Mouse (Mus musculus) heart, embryonic 13.5 days (tissue): Measurements from ENCODE around the gene Ssh3. TPM values are rescaled to one million over a fixed set of nuclear protein-coding genes. Genes with fewer than 3 reads are reported as not detected.

Source experiments
- ATAC-seq: fragments of 200-750 bp; cut with Nextera tagmentation; 2 replicates; pipeline ENCODE4 v1.8.0; 2017; ENCODE audit warnings: moderate TSS enrichment; ENCODE audit not compliant: insufficient number of reproducible peaks, low FRiP score, low TSS enrichment; ENCODE audit errors: extremely low read depth
- H3K27ac ChIP-seq: fragments of 300-500 bp; sonication (generic); replicated peaks from 2 replicates; pipeline ENCODE4 v1.5.1; 2015; ENCODE audit warnings: moderate library complexity, mild to moderate bottlenecking, inconsistent platforms
- H3K27me3 ChIP-seq: fragments of 300-500 bp; sonication (generic); replicated peaks from 2 replicates; pipeline ENCODE4 v1.6.1; 2015; ENCODE audit warnings: mild to moderate bottlenecking, inconsistent platforms
- H3K36me3 ChIP-seq: fragments of 300-500 bp; sonication (generic); 2 replicates; pipeline ENCODE4 v1.6.1; 2015; ENCODE audit warnings: mild to moderate bottlenecking, inconsistent platforms
- H3K4me1 ChIP-seq: fragments of 300-500 bp; sonication (generic); 2 replicates; pipeline ENCODE4 v1.6.1; 2015; ENCODE audit warnings: inconsistent platforms
- H3K4me2 ChIP-seq: fragments of 300-500 bp; sonication (generic); 2 replicates; pipeline ENCODE4 v1.6.1; 2015; ENCODE audit warnings: inconsistent platforms, mild to moderate bottlenecking, moderate library complexity
- H3K4me3 ChIP-seq: fragments of 300-500 bp; sonication (generic); 2 replicates; pipeline ENCODE4 v1.5.1; 2015; ENCODE audit warnings: moderate library complexity, mild to moderate bottlenecking, inconsistent platforms
- H3K9ac ChIP-seq: fragments of 300-500 bp; sonication (generic); 2 replicates; pipeline ENCODE4 v1.6.1; 2015; ENCODE audit warnings: inconsistent platforms, mild to moderate bottlenecking, moderate library complexity
- H3K9me3 ChIP-seq: fragments of 300-500 bp; sonication (generic); 2 replicates; pipeline ENCODE4 v1.6.1; 2016; ENCODE audit warnings: inconsistent platforms
- WGBS: fragments of 180-500 bp; shearing (Covaris S2); methylation state at CpG from one replicate; pipeline ENCODE4 v1.1.7; 2015; ENCODE audit warnings: mixed read lengths; 5-methylcytosine and 5-hydroxymethylcytosine counted together
- microRNA-seq: library from miRNA; unstranded; fragments of <30 nt; microRNA quantifications from one replicate; pipeline ENCODE4, GENCODE M21; 2016
- polyA plus RNA-seq: library from polyadenylated mRNA; unstranded; fragments of >200 nt; fragmentation: Nextera tagmentation; extraction: Ambion mirVana; gene quantifications from 2 replicates; pipeline ENCODE4 v1.2.1, GENCODE M21; 2015

Gene Ssh3
- polyA plus RNA-seq, 1 experiment from 2014 or later: 5.0 TPM

- Histone ChIP-seq H3K27ac (peak within 1 kb of the TSS; percentile 73), H3K27me3 (peaks cover 89% of the 10 kb centered on the region), H3K36me3 (no peaks in the 10 kb centered on the region), H3K4me3 (peak within 1 kb of the TSS; percentile 74), H3K9me3 (no peaks in the 10 kb centered on the region), H3K9ac (peak within 1 kb of the TSS; percentile 89), H3K4me1 (peaks cover 58% of the 10 kb centered on the region), H3K4me2 (peak within 1 kb of the TSS; percentile 99)
- ATAC-seq: 0 out of 2 replicates have a peak, but pooled peaks have one; percentile 20
- WGBS: 0% methylated on average over 49 of the region's 49 CpGs
Measured at GRCm38 (mm10) chr19:4214071-4214770, 54.8 kb downstream of the Ssh3 start, which contains the start of the genes Clcf1 and AC109138.7. Gene Clcf1 (plus strand): TSS chr19:4214238. Gene AC109138.7 (plus strand): TSS chr19:4214357.

GRCm38 (mm10) chr19:4213524-4213974 is 55.4 kb downstream of the Ssh3 start:
- Histone ChIP-seq H3K36me3 (no peaks in the 10 kb centered on the region), H3K4me3 (peak overlapping the region; percentile 74), H3K4me2 (peak overlapping the region; percentile 99), H3K4me1 (peaks cover 55% of the 10 kb centered on the region), H3K27me3 (peaks cover 86% of the 10 kb centered on the region), H3K27ac (peak overlapping the region; percentile 12; the same call in 1 of the 2 replicates), H3K9me3 (no peaks in the 10 kb centered on the region), H3K9ac (peak overlapping the region; percentile 89)
- no peak for ATAC-seq
- WGBS: 7% methylated on average over 9 of the region's 9 CpGs

GRCm38 (mm10) chr19:4211891-4212588 is 56.9 kb downstream of the Ssh3 start:
- H3K4me2 ChIP-seq: no peak overlapping the region

More at GRCm38 (mm10) chr19:4211891-4212588, 56.9 kb downstream of the Ssh3 start:
- no peak for ATAC-seq
- H3K9me3 ChIP-seq: no peaks in the 10 kb centered on the region
- no peak overlapping the region for H3K4me3 ChIP-seq
- no peak overlapping the region for H3K27ac ChIP-seq
- H3K36me3 ChIP-seq: no peaks in the 10 kb centered on the region
- no peak overlapping the region for H3K9ac ChIP-seq
- peaks cover 48% of the 10 kb centered on the region for H3K4me1 ChIP-seq
- 28% methylated on average over 4 of the region's 4 CpGs for WGBS
- H3K27me3 ChIP-seq: peaks cover 71% of the 10 kb centered on the region

Small RNA genes lying within 50 kb of the gene (microRNA-seq; reads per million reads assigned to microRNA genes)
- gene Gm26115 (not detected), gene Mir6985 (not detected)

Other genes starting within 250 kb of the Ssh3 start
- 380 and 421 TPM in 2 replicates for gene Gstp1, start 231.2 kb downstream of the Ssh3 start, polyA plus RNA-seq
- 5.1 and 5.9 TPM in 2 replicates for gene Gstp2, start 223.2 kb downstream of the Ssh3 start, polyA plus RNA-seq
- gene Gstp3, start 209.6 kb downstream of the Ssh3 start, polyA plus RNA-seq: 0.29 and 0.61 TPM in 2 replicates
- gene Cabp2, start 187.6 kb downstream of the Ssh3 start, polyA plus RNA-seq: not detected in 2 replicates
- 64.5 and 64.9 TPM in 2 replicates for gene Cdk2ap2, start 172.0 kb downstream of the Ssh3 start, polyA plus RNA-seq
- gene Pitpnm1, start 169.2 kb downstream of the Ssh3 start, polyA plus RNA-seq: 18.2 and 21.8 TPM in 2 replicates
- 84.3 and 96.3 TPM in 2 replicates for gene Aip, start 143.3 kb downstream of the Ssh3 start, polyA plus RNA-seq
- not detected in 2 replicates for gene Gpr152, start 129.4 kb downstream of the Ssh3 start, polyA plus RNA-seq
- not detected in 2 replicates for gene Cabp4, start 125.1 kb downstream of the Ssh3 start, polyA plus RNA-seq
- 107 and 122 TPM in 2 replicates for gene Coro1b, start 120.6 kb downstream of the Ssh3 start, polyA plus RNA-seq
- gene Ptprcap, start 115.6 kb downstream of the Ssh3 start, polyA plus RNA-seq: 1.2 and 1.4 TPM in 2 replicates
- 46.0 and 47.1 TPM in 2 replicates for gene Rps6kb2, start 105.8 kb downstream of the Ssh3 start, polyA plus RNA-seq
- gene Carns1, start 93.7 kb downstream of the Ssh3 start, polyA plus RNA-seq: 4.4 and 5.0 TPM in 2 replicates
- 2.0 and 2.7 TPM in 2 replicates for gene Tbc1d10c, start 77.9 kb downstream of the Ssh3 start, polyA plus RNA-seq
- gene Ppp1ca, start 77.1 kb downstream of the Ssh3 start, polyA plus RNA-seq: 642 and 729 TPM in 2 replicates
- gene Rad9a, start 67.5 kb downstream of the Ssh3 start, polyA plus RNA-seq: 21.3 and 22.2 TPM in 2 replicates
- gene Clcf1, start 54.9 kb downstream of the Ssh3 start, polyA plus RNA-seq: 1.1 and 1.9 TPM in 2 replicates
- not detected in 2 replicates for gene AC109138.7, start 54.8 kb downstream of the Ssh3 start, polyA plus RNA-seq
- gene Pold4, start 37.3 kb downstream of the Ssh3 start, polyA plus RNA-seq: 19.9 and 23.5 TPM in 2 replicates
- 1.0 and 1.6 TPM in 2 replicates for gene Ankrd13d, start 14.0 kb upstream of the Ssh3 start, polyA plus RNA-seq
- gene Grk2, start 37.0 kb upstream of the Ssh3 start, polyA plus RNA-seq: 9.4 and 12.9 TPM in 2 replicates
- gene Kdm2a, start 129.1 kb upstream of the Ssh3 start, polyA plus RNA-seq: 31.6 and 35.5 TPM in 2 replicates
- 25.0 and 25.1 TPM in 2 replicates for gene Rhod, start 170.3 kb upstream of the Ssh3 start, polyA plus RNA-seq
- gene Syt12, start 208.3 kb upstream of the Ssh3 start, polyA plus RNA-seq: 0.94 and 1.1 TPM in 2 replicates
- gene 2010003K11Rik, start 229.4 kb upstream of the Ssh3 start, polyA plus RNA-seq: not detected in 2 replicates
- 11.6 and 13.1 TPM in 2 replicates for gene Pcx, start 241.3 kb upstream of the Ssh3 start, polyA plus RNA-seq